In genomic region chr11:34899400-34899799, GRCm38 (mm10) we compare ENCODE assay signal across 9 mouse cellular contexts.
DNase-seq lines count a peak whose midpoint lies in the region; ATAC-seq and TF ChIP-seq lines count a peak whose summit lies in the region.
"Had no signal": no experiment of that assay in that cellular context is flagged by ENCODE, and none has a peak within 500 bp of the region (broad histone marks: within the 10 kb centered on the region; RNA-seq: fewer than 3 reads in every experiment).

No protein-coding gene starts in this region.

- H3K9ac ChIP-seq in limb, embryonic 11.5 days (ENCODE audit: low read length): no peak overlapping the region
- H3K9ac ChIP-seq in liver, postnatal 0 days (replicated peaks): no peak overlapping the region

- no peak for TF ChIP-seq EP300 in liver, postnatal 0 days (IDR thresholded peaks at IDR 0.05; ENCODE audit: low read depth)

- WGBS in limb, embryonic 11.5 days: 53% methylated on average over 3 of the region's 3 CpGs
- WGBS in limb, embryonic 10.5 days: 68% methylated on average over 3 of the region's 3 CpGs
- WGBS in liver, postnatal 0 days (ENCODE audit: insufficient replicate concordance): 60% methylated on average over 3 of the region's 3 CpGs

- H3K36me3 ChIP-seq in limb, embryonic 11.5 days (ENCODE audit: control insufficient read depth, insufficient read depth, low read length): no peaks in the 10 kb centered on the region
- no peaks in the 10 kb centered on the region for H3K36me3 ChIP-seq in limb, embryonic 10.5 days
- no peaks in the 10 kb centered on the region for H3K36me3 ChIP-seq in liver, postnatal 0 days (replicated peaks; ENCODE audit: insufficient read depth, low read length)

- H3K4me2 ChIP-seq in limb, embryonic 11.5 days (ENCODE audit: low read depth, severe bottlenecking): no peak overlapping the region
- no peak overlapping the region for H3K4me2 ChIP-seq in liver, postnatal 0 days (ENCODE audit: low read depth, low read length)

- peak; percentile 43 for DNase-seq in limb, embryonic 11.5 days (ENCODE audit: low spot score)
- DNase-seq in limb, embryonic 10.5 days (ENCODE audit: low spot score): no peak
- DNase-seq in ZHBTc4 (ENCODE audit: low read depth, low spot score): peak; percentile 61
- DNase-seq in liver, postnatal 0 days: peak; percentile 38
- DNase-seq in thymus, postnatal 36 days: peak; percentile 17 to 27
- no peak for DNase-seq in right cerebral cortex, adult 18-20 months
- DNase-seq in spleen, postnatal 36 days (ENCODE audit: low spot score in 2 of 2): no peak
- DNase-seq: spleen, adult 18-20 months had no signal

- H3K9me3 ChIP-seq in limb, embryonic 11.5 days (ENCODE audit: control insufficient read depth, low read length): no peaks in the 10 kb centered on the region
- H3K9me3 ChIP-seq in limb, embryonic 10.5 days (replicated peaks): no peaks in the 10 kb centered on the region
- H3K9me3 ChIP-seq in liver, postnatal 0 days (ENCODE audit: low read length): no peaks in the 10 kb centered on the region

- H3K27ac ChIP-seq in limb, embryonic 11.5 days (replicated peaks; ENCODE audit: low read depth, low read length): no peak overlapping the region
- no peak overlapping the region for H3K27ac ChIP-seq in limb, embryonic 10.5 days
- no peak overlapping the region for H3K27ac ChIP-seq in liver, postnatal 0 days (ENCODE audit: low read depth)

- no peak for TF ChIP-seq CTCF in liver, postnatal 0 days (IDR thresholded peaks at IDR 0.05; ENCODE audit: low read depth)

- no peak for ATAC-seq in limb, embryonic 11.5 days (ENCODE audit: insufficient number of reproducible peaks, low FRiP score, low TSS enrichment, low read depth)
- ATAC-seq in liver, postnatal 0 days: peak; percentile 43; the same call in 1 of the 2 replicates
- ATAC-seq: hindbrain, embryonic 16.5 days had no signal

- H3K27me3 ChIP-seq in limb, embryonic 11.5 days (ENCODE audit: control insufficient read depth, insufficient read depth, low read length): peaks cover 6% of the 10 kb centered on the region; the same call in 1 of the 2 replicates
- peaks cover 48% of the 10 kb centered on the region for H3K27me3 ChIP-seq in limb, embryonic 10.5 days (ENCODE audit: low read depth, poor library complexity, severe bottlenecking)
- H3K27me3 ChIP-seq in liver, postnatal 0 days (ENCODE audit: insufficient read depth, low read length): no peaks in the 10 kb centered on the region

- H3K4me1 ChIP-seq in limb, embryonic 11.5 days (ENCODE audit: control insufficient read depth, insufficient read depth, low read length): no peaks in the 10 kb centered on the region
- peaks cover 12% of the 10 kb centered on the region for H3K4me1 ChIP-seq in limb, embryonic 10.5 days
- no peaks in the 10 kb centered on the region for H3K4me1 ChIP-seq in liver, postnatal 0 days (ENCODE audit: insufficient read depth)

- H3K4me3 ChIP-seq in limb, embryonic 11.5 days (ENCODE audit: low read depth, low read length): no peak overlapping the region
- no peak overlapping the region for H3K4me3 ChIP-seq in limb, embryonic 10.5 days
- no peak overlapping the region for H3K4me3 ChIP-seq in liver, postnatal 0 days (ENCODE audit: low read depth, low read length)

Comparison
In these comparisons a context has a peak if more than half of its experiments do, and no peak if none do; other contexts are left out.
1. DNase-seq: peak in limb, embryonic 11.5 days (single experiment), ZHBTc4 (single experiment), liver, postnatal 0 days (single experiment) and thymus, postnatal 36 days (2 of 2); none in limb, embryonic 10.5 days (single experiment), right cerebral cortex, adult 18-20 months (single experiment) and spleen, postnatal 36 days (0 of 2).